In the genomic region with DNA sequence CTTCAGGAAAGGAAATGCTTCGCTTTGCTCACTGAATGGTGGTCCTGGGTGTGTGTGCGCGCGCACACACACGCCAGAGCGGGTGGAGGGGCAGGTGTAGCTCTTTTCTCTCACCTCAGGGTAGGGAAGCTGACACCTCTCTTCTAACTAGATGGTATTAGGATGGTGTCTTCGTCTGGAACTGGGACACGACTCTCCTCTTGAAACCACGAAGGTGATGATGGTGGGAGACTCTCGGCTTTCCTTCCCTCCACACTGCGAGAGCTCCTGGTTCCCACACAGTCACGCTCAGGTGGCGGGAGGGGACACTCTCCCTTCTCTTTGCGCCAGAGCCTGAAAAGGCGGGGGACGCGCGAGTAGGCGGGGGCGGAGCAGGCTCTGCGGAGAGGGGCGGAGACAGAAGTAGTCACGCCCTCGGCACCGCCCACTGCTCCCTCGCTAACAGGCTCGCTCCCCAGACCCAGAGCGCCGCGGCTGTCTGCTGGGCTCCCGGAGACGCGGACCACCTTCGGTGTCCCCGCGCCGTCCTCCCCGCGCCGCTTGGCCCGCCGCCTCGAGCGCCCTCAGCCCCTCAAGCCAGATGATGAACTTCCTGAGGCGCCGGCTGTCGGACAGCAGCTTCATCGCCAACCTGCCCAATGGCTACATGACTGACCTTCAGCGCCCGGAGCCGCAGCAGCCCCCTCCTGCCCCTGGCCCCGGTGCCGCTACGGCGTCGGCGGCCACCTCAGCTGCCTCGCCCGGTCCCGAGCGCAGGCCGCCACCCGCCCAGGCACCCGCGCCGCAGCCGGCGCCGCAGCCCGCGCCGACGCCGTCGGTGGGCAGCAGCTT, we compare ENCODE assay signal across 8 mouse cellular contexts. TPM values are rescaled to one million over a fixed set of nuclear protein-coding genes. Genes with fewer than 3 reads are reported as not detected.
DNase-seq lines count a peak whose midpoint lies in the region; ATAC-seq lines count a peak whose summit lies in the region.

Gene Syn2 (plus strand): TSS at position 402 of the 831 bp plus-strand sequence.

- peak within 1 kb of the TSS; percentile 79 for H3K4me3 ChIP-seq in hindbrain, embryonic 15.5 days

- peak within 1 kb of the TSS; percentile 88 for H3K9ac ChIP-seq in hindbrain, embryonic 15.5 days

- H3K27ac ChIP-seq in hindbrain, embryonic 15.5 days (replicated peaks), result peak within 1 kb of the TSS; percentile 75

- H3K36me3 ChIP-seq in hindbrain, embryonic 15.5 days, result no peaks in the 10 kb centered on the region

- peak; percentile 83 to 93 for DNase-seq in adrenal gland, adult (ENCODE audit: inconsistent age in 2 of 2, low spot score in 1 of 2)
- DNase-seq in cerebellum, postnatal 4 days (ENCODE audit: low spot score in 2 of 2), result peak; percentile 89 to 93
- DNase-seq in gastrocnemius, adult 8-10 months (ENCODE audit: low spot score in 2 of 2), result peak; percentile 31 to 38
- peak; percentile 87 for DNase-seq in left cerebral cortex, adult 11 months (ENCODE audit: low spot score)
- DNase-seq in lung, postnatal 14 days, result peak; percentile 79
- DNase-seq in retina, postnatal 7 days (ENCODE audit: low read depth, low spot score), result peak; percentile 72
- DNase-seq in thymus, postnatal 4 days, result peak; percentile 91

- H3K4me1 ChIP-seq in hindbrain, embryonic 15.5 days (replicated peaks), result peaks cover 16% of the 10 kb centered on the region

- WGBS in hindbrain, embryonic 15.5 days, result under 1% methylated on average over 69 of the region's 75 CpGs

- H3K9me3 ChIP-seq in hindbrain, embryonic 15.5 days, result no peaks in the 10 kb centered on the region

- peak within 1 kb of the TSS; percentile 63 for H3K4me2 ChIP-seq in hindbrain, embryonic 15.5 days

- no peaks in the 10 kb centered on the region for H3K27me3 ChIP-seq in hindbrain, embryonic 15.5 days

- peak; percentile 99 for ATAC-seq in hindbrain, embryonic 15.5 days (ENCODE audit: low FRiP score, low read depth)

RNA-seq across cellular contexts. Expression of gene Syn2, which starts in this region (rescaled TPM):
- under 1 TPM; 0.13 to 0.70 (median 0.58) TPM for total RNA-seq in gastrocnemius, adult 8-10 months (2022)
- polyA plus RNA-seq in hindbrain, embryonic 15.5 days (2015; fragmentation: Nextera tagmentation; extraction: Ambion mirVana), result 61.3 and 61.7 TPM in 2 replicates

Comparison
In these comparisons a context has a peak if more than half of its experiments do, and no peak if none do; other contexts are left out.
1. Peak in every context shown above with its lines: DNase-seq, ATAC-seq, H3K4me3 ChIP-seq and H3K27ac ChIP-seq.
2. Peak in DNase-seq in gastrocnemius, adult 8-10 months; RNA of the gene not detected or under 1 TPM.
3. DNase-seq: peak in every context shown above with its lines; median percentile 91 in cerebellum, postnatal 4 days; 91 in thymus, postnatal 4 days; 88 in adrenal gland, adult; 87 in left cerebral cortex, adult 11 months; 79 in lung, postnatal 14 days; 72 in retina, postnatal 7 days; 34 in gastrocnemius, adult 8-10 months.